Mouse (Mus musculus): ENCODE results near the gene Ly6g6c. TPM values are rescaled to one million over a fixed set of nuclear protein-coding genes. Genes with fewer than 3 reads are reported as not detected.
"Not testable (repeated sequence)": the region's sequence is repeated elsewhere in the genome, so short reads cannot be mapped to it uniquely, and the experiment has no call there.

The Ly6g6c gene
- polyA plus RNA-seq, 1 experiment, result not detected

DNA sequence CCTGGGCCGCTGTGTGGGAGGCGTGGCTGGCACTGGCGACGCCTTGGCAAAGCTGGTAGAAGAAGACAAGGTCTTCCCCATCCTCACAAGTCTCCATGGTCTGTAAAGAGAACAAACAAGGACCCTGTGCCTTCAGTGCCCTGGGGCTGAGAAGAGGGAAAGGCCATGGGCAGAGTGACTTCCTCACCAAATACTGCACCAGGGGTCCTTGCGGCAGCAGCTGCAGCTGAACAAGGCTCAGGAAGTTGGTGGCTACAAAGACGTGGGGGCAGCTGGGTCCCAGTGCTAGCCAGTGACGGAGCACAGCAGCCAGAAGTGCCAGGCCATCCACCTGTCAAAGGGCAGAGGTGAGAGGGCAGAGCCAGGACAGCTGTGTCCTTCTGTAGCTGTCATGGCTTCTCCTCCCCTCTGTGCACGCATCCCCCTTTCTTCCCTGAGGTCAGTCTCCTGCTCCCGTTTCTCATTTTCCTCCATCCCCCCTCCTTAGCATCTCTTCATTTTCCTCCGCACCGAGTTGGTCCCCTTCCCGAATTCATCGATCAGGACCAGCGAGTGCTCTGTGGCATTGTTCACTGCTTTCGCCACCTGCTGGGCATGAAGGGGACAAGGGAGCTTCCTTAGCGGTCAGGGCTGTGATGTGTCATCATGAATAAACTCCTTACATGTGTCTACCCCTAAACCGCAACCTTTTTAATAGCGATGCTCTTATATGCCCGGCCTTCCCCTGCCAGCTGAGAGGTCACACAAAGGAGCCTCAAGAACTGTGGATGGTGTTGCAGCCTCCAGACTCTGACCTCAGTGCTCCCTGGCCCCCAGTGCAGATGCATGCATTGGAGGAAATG, 35.3 kb upstream of the Ly6g6c start:
- no peak for TF ChIP-seq POLR2A (IDR thresholded peaks at IDR 0.05; ENCODE audit: extremely low read depth, insufficient read depth, low read length)
- TF ChIP-seq CTCF (IDR thresholded peaks at IDR 0.05; ENCODE audit: extremely low read depth, insufficient read depth, low read length), result peak; percentile 50
- Histone ChIP-seq H3K27ac (ENCODE audit: insufficient read depth, low read length) (no peak overlapping the region), H3K4me3 (ENCODE audit: insufficient read depth, low read length) (no peak overlapping the region), H3K4me1 (ENCODE audit: control insufficient read depth, insufficient read depth, low read length) (no peaks in the 10 kb centered on the region; the same call in 1 of the 2 replicates)

DNA sequence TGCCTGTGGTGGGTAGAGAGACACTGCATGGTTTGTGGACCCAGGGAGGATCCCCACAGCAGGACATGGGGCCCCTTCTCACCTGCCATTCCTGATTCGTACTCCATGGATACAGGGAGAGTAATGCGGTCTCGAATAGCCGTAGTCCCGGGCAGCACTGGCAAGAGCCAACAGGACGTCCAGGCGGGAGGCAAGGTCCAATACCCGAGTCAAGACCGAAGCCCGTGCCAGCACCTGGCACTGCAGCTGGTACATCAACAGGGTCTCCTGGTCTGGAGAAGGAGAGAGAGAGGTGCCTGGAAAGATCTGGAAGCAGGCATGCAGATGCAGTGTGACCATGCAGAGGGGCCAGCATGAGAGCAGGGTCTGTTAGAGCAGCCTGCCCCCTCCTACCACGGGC, 33.9 kb upstream of the Ly6g6c start:
- no peak for TF ChIP-seq POLR2A (IDR thresholded peaks at IDR 0.05; ENCODE audit: extremely low read depth, insufficient read depth, low read length)
- no peaks in the 10 kb centered on the region; the same call in 1 of the 2 replicates for H3K4me1 ChIP-seq (ENCODE audit: control insufficient read depth, insufficient read depth, low read length)
- H3K27ac ChIP-seq (ENCODE audit: insufficient read depth, low read length), result no peak overlapping the region
- H3K4me3 ChIP-seq (ENCODE audit: insufficient read depth, low read length), result no peak overlapping the region

DNA sequence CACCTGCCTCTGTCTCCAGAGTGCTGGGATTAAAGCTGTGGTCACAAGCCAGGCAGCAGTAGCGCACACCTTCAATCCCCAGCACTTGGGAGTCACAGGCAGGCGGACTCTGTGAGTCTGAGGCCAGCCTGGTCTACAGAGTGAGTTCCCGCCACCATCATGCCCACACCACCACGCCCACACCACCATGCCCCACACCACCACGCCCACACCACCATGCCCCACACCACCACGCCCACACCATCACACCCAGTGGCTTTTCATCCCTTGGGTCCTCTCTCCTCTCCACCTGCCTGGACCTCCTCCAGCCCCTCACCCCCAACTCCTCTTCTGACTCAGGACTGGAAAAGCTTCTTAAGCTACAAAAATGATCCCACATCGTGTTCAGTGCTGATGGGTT, 33.3 kb upstream of the Ly6g6c start:
- H3K4me3 ChIP-seq (ENCODE audit: insufficient read depth, low read length), result no peak overlapping the region
- H3K27ac ChIP-seq (ENCODE audit: insufficient read depth, low read length), result no peak overlapping the region
- H3K4me1 ChIP-seq (ENCODE audit: control insufficient read depth, insufficient read depth, low read length), result no peaks in the 10 kb centered on the region; the same call in 1 of the 2 replicates
- TF ChIP-seq POLR2A (IDR thresholded peaks at IDR 0.05; ENCODE audit: extremely low read depth, insufficient read depth, low read length) (no peak), CTCF (IDR thresholded peaks at IDR 0.05; ENCODE audit: extremely low read depth, insufficient read depth, low read length) (no peak)

DNA sequence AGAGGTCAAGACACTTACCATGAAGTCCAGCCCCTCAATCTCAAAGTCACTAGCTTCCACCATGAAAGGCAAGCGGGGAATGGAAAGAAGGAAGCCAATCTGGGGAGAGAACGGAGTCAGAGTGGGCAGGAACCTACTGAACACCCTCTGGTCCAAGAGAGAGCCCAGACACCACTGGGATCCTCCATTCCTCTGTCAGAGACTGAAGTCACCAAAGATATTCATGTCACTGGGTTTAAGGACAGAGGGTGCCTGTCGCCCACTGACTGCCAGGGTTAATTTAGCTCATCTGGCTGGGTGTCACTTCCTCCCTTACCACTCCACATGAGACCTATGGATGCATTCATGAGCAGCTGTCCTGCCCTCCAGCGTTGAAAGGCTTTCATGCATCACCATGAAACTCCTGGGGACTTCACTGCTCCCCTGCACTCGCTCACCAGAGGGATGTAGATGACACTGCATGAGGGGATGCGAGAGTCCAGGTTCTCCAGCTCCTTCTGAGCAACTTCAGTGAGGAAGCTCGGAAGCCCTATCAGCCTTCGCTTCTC, 32.8 kb upstream of the Ly6g6c start:
- TF ChIP-seq CTCF (IDR thresholded peaks at IDR 0.05; ENCODE audit: extremely low read depth, insufficient read depth, low read length), result no peak
- no peak for TF ChIP-seq POLR2A (IDR thresholded peaks at IDR 0.05; ENCODE audit: extremely low read depth, insufficient read depth, low read length)
- Histone ChIP-seq H3K27ac (ENCODE audit: insufficient read depth, low read length) (no peak overlapping the region), H3K4me1 (ENCODE audit: control insufficient read depth, insufficient read depth, low read length) (no peaks in the 10 kb centered on the region; the same call in 1 of the 2 replicates), H3K4me3 (ENCODE audit: insufficient read depth, low read length) (no peak overlapping the region)

DNA sequence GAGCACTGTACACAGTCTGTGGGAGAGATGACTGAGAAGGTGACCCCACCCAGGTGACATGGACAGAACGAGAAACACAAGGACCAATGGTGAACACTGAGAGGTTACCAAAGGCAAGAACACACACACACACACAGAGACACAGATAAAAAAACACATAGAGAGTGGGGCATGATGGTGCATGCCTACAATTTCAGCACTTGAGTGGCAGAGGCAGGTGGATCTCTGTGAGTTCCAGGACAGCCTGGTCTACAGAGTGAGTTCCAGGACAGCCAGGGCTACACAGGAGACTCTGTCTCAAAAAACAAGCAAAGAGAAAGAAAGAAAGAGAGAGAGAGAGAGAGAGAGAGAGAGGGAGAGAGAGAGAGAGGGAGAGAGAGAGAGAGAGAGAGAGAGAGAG, 31.5 kb upstream of the Ly6g6c start:
- not testable (repeated sequence) for H3K27ac ChIP-seq (ENCODE audit: insufficient read depth, low read length); H3K4me3 ChIP-seq (ENCODE audit: insufficient read depth, low read length); H3K4me1 ChIP-seq (ENCODE audit: control insufficient read depth, insufficient read depth, low read length)

DNA sequence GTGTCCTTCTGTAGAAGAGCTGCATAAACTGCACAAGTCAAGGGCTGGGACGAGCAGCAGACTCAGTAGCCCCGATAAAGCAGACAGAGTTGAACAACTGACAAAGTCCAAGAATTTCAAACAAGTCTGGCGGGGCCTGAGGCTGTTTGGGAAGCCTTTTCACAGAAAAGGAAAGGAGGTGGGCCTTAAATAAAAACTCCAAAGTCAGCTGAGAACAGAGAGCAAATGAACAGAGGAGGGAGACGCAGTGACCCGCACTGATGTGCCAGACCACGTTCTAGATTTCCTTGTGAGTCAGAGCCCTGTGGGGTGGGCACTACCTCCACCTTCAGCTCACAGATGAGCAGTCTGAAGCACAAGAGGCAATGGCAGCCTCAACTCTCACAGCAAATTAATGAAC, 30.3 kb upstream of the Ly6g6c start:
- Histone ChIP-seq H3K4me1 (ENCODE audit: control insufficient read depth, insufficient read depth, low read length) (no peaks in the 10 kb centered on the region; the same call in 1 of the 2 replicates), H3K4me3 (ENCODE audit: insufficient read depth, low read length) (no peak overlapping the region), H3K27ac (ENCODE audit: insufficient read depth, low read length) (no peak overlapping the region)
- TF ChIP-seq CTCF (IDR thresholded peaks at IDR 0.05; ENCODE audit: extremely low read depth, insufficient read depth, low read length), result no peak
- TF ChIP-seq POLR2A (IDR thresholded peaks at IDR 0.05; ENCODE audit: extremely low read depth, insufficient read depth, low read length), result no peak

DNA sequence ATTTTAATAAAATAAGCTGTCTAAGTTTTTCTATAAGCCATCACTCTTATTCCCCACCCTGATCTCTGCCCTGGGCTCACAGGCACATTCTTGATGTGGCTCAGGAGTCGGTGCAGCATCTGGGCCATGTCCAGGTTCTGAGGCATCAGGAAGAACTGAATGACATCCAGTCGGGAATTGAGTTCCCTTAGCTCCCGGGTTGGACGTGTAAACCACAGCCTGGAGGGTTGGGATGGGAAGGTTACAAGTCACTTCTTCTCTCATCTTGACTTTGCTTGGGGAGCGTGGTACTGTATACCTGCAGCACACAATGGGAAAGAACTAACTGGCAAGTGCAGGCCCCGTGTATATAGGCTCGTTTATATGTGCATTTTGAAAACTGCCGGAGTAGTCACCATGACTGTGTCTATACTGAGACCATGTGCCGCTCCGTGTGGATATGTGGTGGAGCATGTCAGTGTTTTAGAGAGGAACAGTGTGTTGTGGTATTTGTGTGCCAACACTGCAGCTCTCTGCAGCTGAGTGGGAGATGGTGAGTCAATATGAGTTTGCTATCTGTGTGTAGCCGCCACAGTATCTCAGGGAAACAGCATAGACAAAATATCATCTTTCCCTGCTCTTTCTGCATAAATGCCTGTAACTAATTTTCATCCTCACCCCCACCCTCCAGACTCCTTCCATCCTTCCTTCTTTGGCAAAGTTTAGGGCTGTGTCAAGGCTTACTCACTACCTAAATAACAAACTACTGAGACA, 25.9 kb upstream of the Ly6g6c start:
- no peak overlapping the region for H3K27ac ChIP-seq (ENCODE audit: insufficient read depth, low read length)
- TF ChIP-seq CTCF (IDR thresholded peaks at IDR 0.05; ENCODE audit: extremely low read depth, insufficient read depth, low read length), result no peak
- no peak for TF ChIP-seq POLR2A (IDR thresholded peaks at IDR 0.05; ENCODE audit: extremely low read depth, insufficient read depth, low read length)
- H3K4me1 ChIP-seq (ENCODE audit: control insufficient read depth, insufficient read depth, low read length), result no peaks in the 10 kb centered on the region
- no peak overlapping the region for H3K4me3 ChIP-seq (ENCODE audit: insufficient read depth, low read length)

DNA sequence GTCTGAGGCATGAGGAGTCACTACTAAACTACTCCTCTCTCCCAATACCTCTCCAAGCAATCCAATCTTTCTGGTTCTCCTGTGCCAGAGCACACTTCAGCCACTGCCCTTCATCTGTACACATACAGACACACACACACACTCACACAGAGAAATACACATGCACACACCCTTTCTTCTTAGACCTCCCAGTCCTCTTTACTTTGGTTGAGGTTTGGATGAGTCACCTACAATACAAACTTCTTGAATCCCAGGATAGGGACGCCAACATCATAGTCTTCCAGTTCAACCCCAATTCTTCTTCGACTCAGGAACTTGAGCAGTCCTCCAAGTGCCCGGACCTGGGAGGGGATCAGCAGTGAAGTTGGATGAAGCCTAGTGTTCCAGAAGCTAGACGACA, 21.4 kb upstream of the Ly6g6c start:
- Histone ChIP-seq H3K27ac (ENCODE audit: insufficient read depth, low read length) (no peak overlapping the region), H3K4me1 (ENCODE audit: control insufficient read depth, insufficient read depth, low read length) (no peaks in the 10 kb centered on the region), H3K4me3 (ENCODE audit: insufficient read depth, low read length) (no peak overlapping the region)
- TF ChIP-seq POLR2A (IDR thresholded peaks at IDR 0.05; ENCODE audit: extremely low read depth, insufficient read depth, low read length), result no peak
- TF ChIP-seq CTCF (IDR thresholded peaks at IDR 0.05; ENCODE audit: extremely low read depth, insufficient read depth, low read length), result no peak

DNA sequence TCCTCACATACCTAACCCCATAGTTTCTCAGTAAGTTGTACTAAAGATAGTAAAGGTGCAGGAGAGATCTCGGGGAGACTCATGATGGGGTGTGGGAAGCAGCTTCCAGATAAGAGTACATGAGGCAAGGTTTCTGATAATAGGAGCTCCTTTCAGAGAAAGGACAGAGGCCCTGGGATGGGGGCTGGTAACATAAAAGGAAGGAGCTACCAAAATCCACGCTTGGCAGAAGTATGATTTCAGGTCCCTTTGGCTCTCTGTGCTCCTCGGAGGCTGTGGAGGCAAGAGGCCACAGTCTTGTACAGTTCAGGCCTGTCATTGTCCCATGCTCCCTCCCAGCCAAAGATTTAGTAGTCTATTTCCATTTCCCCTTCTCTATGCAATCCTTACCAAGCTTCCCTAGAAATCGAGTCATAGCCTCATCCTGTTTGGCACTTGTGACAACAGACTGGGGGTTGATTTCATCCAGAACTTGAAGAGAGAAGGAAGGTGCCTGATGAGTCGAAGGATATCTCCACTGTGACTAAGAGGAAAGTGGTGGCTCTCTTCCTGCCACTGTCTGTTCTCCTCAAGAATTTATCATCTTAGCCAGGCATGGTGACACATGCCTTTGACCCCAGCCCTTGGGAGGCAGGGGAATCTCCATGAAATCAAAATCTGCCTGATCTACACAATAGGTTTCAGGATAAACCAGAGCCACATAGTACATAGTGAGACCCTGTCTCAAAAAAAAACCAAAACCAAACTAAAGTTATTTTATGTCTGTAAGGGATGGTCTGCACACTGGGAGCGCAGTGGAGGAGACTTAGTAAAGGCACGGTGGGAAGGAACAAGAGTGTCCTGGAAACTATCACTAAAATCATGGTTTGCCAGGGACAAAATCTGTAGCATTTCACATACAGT, 20.0 kb upstream of the Ly6g6c start:
- no peak for TF ChIP-seq POLR2A (IDR thresholded peaks at IDR 0.05; ENCODE audit: extremely low read depth, insufficient read depth, low read length)
- TF ChIP-seq CTCF (IDR thresholded peaks at IDR 0.05; ENCODE audit: extremely low read depth, insufficient read depth, low read length), result no peak
- Histone ChIP-seq H3K4me3 (ENCODE audit: insufficient read depth, low read length) (no peak overlapping the region), H3K27ac (ENCODE audit: insufficient read depth, low read length) (no peak overlapping the region), H3K4me1 (ENCODE audit: control insufficient read depth, insufficient read depth, low read length) (no peaks in the 10 kb centered on the region)

All from cortical plate, adult 2 months (tissue).